Comparison of ENCODE assay signal across 24 mouse cellular contexts in genomic region chr10:103692682-103693081, GRCm38 (mm10).
DNase-seq lines count a peak whose midpoint lies in the region; ATAC-seq and TF ChIP-seq lines count a peak whose summit lies in the region.
"Had no signal": no experiment of that assay in that cellular context is flagged by ENCODE, and none has a peak within 500 bp of the region (broad histone marks: within the 10 kb centered on the region; RNA-seq: fewer than 3 reads in every experiment).

No protein-coding gene starts in this region.

- DNase-seq in gastrocnemius, postnatal 25 days, result peak; percentile 6
- no peak for DNase-seq in gastrocnemius, postnatal 36 days
- peak; percentile 72 for DNase-seq in lung, embryonic 14.5 days
- DNase-seq in lung, postnatal 0 days (ENCODE audit: low spot score), result no peak
- DNase-seq in adrenal gland, adult 8-10 months, result peak; percentile 9
- DNase-seq in adrenal gland, postnatal 36 days, result peak; percentile 6 to 17
- DNase-seq: cerebellum, adult 11 months; cerebellum, adult 9-11 months; gastrocnemius, postnatal 10 days; heart, adult 2 months; heart, postnatal 4 days; kidney, adult 9 months; thymus, postnatal 25 days had no signal

- intact Hi-C loops in gastrocnemius, postnatal 36 days (cut with DNase I), result no loop called here

- H3K27ac ChIP-seq in lung, embryonic 14.5 days (ENCODE audit: low read depth), result no peak overlapping the region
- H3K27ac ChIP-seq in lung, postnatal 0 days (ENCODE audit: low read length), result no peak overlapping the region
- H3K27ac ChIP-seq in hindbrain, embryonic 12.5 days, result no peak overlapping the region
- H3K27ac ChIP-seq in heart, embryonic 11.5 days (ENCODE audit: low read depth, low read length), result no peak overlapping the region
- H3K27ac ChIP-seq: embryonic facial prominence, embryonic 15.5 days; heart, adult 2 months; hindbrain, embryonic 15.5 days; limb, embryonic 15.5 days; liver, embryonic 15.5 days; midbrain, embryonic 10.5 days; neural tube, embryonic 13.5 days had no signal

- no peaks in the 10 kb centered on the region for H3K9me3 ChIP-seq in lung, embryonic 14.5 days (ENCODE audit: low read depth, low read length)
- H3K9me3 ChIP-seq in lung, postnatal 0 days (ENCODE audit: low read length), result no peaks in the 10 kb centered on the region
- H3K9me3 ChIP-seq in hindbrain, embryonic 12.5 days (replicated peaks), result no peaks in the 10 kb centered on the region
- H3K9me3 ChIP-seq in heart, embryonic 11.5 days (replicated peaks; ENCODE audit: control insufficient read depth, low read length), result no peaks in the 10 kb centered on the region
- H3K9me3 ChIP-seq: embryonic facial prominence, embryonic 15.5 days; hindbrain, embryonic 15.5 days; limb, embryonic 15.5 days; liver, embryonic 15.5 days; midbrain, embryonic 10.5 days; neural tube, embryonic 13.5 days had no signal

- no peaks in the 10 kb centered on the region for H3K27me3 ChIP-seq in lung, embryonic 14.5 days (ENCODE audit: insufficient read depth, low read length)
- no peaks in the 10 kb centered on the region for H3K27me3 ChIP-seq in lung, postnatal 0 days (replicated peaks; ENCODE audit: insufficient read depth, low read length)
- no peaks in the 10 kb centered on the region for H3K27me3 ChIP-seq in hindbrain, embryonic 12.5 days
- H3K27me3 ChIP-seq in heart, embryonic 11.5 days (ENCODE audit: control insufficient read depth, insufficient read depth, low read length), result no peaks in the 10 kb centered on the region
- H3K27me3 ChIP-seq: embryonic facial prominence, embryonic 15.5 days; hindbrain, embryonic 15.5 days; limb, embryonic 15.5 days; liver, embryonic 15.5 days; neural tube, embryonic 13.5 days had no signal

- H3K9ac ChIP-seq in lung, embryonic 14.5 days, result no peak overlapping the region
- no peak overlapping the region for H3K9ac ChIP-seq in lung, postnatal 0 days (replicated peaks; ENCODE audit: low read depth)
- H3K9ac ChIP-seq in hindbrain, embryonic 12.5 days, result no peak overlapping the region
- no peak overlapping the region for H3K9ac ChIP-seq in heart, embryonic 11.5 days (ENCODE audit: low read depth, low read length)
- H3K9ac ChIP-seq: embryonic facial prominence, embryonic 15.5 days; hindbrain, embryonic 15.5 days; limb, embryonic 15.5 days; liver, embryonic 15.5 days; neural tube, embryonic 13.5 days had no signal

- H3K4me2 ChIP-seq in lung, embryonic 14.5 days, result no peak overlapping the region
- no peak overlapping the region for H3K4me2 ChIP-seq in lung, postnatal 0 days (replicated peaks; ENCODE audit: low read depth, low read length)
- no peak overlapping the region for H3K4me2 ChIP-seq in hindbrain, embryonic 12.5 days (replicated peaks)
- H3K4me2 ChIP-seq in heart, embryonic 11.5 days, result no peak overlapping the region
- H3K4me2 ChIP-seq: embryonic facial prominence, embryonic 15.5 days; hindbrain, embryonic 15.5 days; limb, embryonic 15.5 days; liver, embryonic 15.5 days; neural tube, embryonic 13.5 days had no signal

- TF ChIP-seq CTCF in lung, embryonic 14.5 days (IDR thresholded peaks at IDR 0.05; ENCODE audit: low read depth), result no peak
- no peak for TF ChIP-seq CTCF in lung, postnatal 0 days (IDR thresholded peaks at IDR 0.05)

- ATAC-seq in lung, embryonic 14.5 days (ENCODE audit: insufficient read depth), result no peak
- no peak for ATAC-seq in lung, postnatal 0 days
- no peak for ATAC-seq in hindbrain, embryonic 12.5 days (ENCODE audit: low FRiP score)
- ATAC-seq in heart, embryonic 11.5 days (replicated peaks; ENCODE audit: insufficient number of reproducible peaks, low FRiP score, low TSS enrichment), result no peak
- ATAC-seq: forebrain, embryonic 14.5 days; midbrain, embryonic 16.5 days had no signal

- H3K36me3 ChIP-seq in lung, embryonic 14.5 days (ENCODE audit: insufficient read depth), result no peaks in the 10 kb centered on the region
- H3K36me3 ChIP-seq in lung, postnatal 0 days (ENCODE audit: insufficient read depth, low read length), result no peaks in the 10 kb centered on the region
- H3K36me3 ChIP-seq in hindbrain, embryonic 12.5 days, result no peaks in the 10 kb centered on the region
- no peaks in the 10 kb centered on the region for H3K36me3 ChIP-seq in heart, embryonic 11.5 days (ENCODE audit: control insufficient read depth, insufficient read depth, low read length)
- H3K36me3 ChIP-seq: embryonic facial prominence, embryonic 15.5 days; hindbrain, embryonic 15.5 days; limb, embryonic 15.5 days; liver, embryonic 15.5 days; midbrain, embryonic 10.5 days; neural tube, embryonic 13.5 days had no signal

- no peak for TF ChIP-seq EP300 in lung, postnatal 0 days (IDR thresholded peaks at IDR 0.05)

- 25% methylated on average over 2 of the region's 2 CpGs for WGBS in lung, embryonic 14.5 days
- 21% methylated on average over 2 of the region's 2 CpGs for WGBS in lung, postnatal 0 days
- 61% methylated on average over 2 of the region's 2 CpGs for WGBS in hindbrain, embryonic 12.5 days
- 37% methylated on average over 2 of the region's 2 CpGs for WGBS in heart, embryonic 11.5 days (ENCODE audit: insufficient replicate concordance)

- no peak overlapping the region for H3K4me3 ChIP-seq in lung, embryonic 14.5 days (ENCODE audit: low read depth, low read length)
- H3K4me3 ChIP-seq in lung, postnatal 0 days (ENCODE audit: low read depth, low read length), result no peak overlapping the region
- H3K4me3 ChIP-seq in hindbrain, embryonic 12.5 days, result no peak overlapping the region
- H3K4me3 ChIP-seq in heart, embryonic 11.5 days (ENCODE audit: low read depth, low read length), result no peak overlapping the region
- H3K4me3 ChIP-seq: embryonic facial prominence, embryonic 15.5 days; heart, adult 2 months; hindbrain, embryonic 15.5 days; limb, embryonic 15.5 days; liver, embryonic 15.5 days; midbrain, embryonic 10.5 days; myocyte; neural tube, embryonic 13.5 days had no signal

- H3K4me1 ChIP-seq in lung, embryonic 14.5 days (ENCODE audit: insufficient read depth), result no peaks in the 10 kb centered on the region
- no peaks in the 10 kb centered on the region for H3K4me1 ChIP-seq in lung, postnatal 0 days (ENCODE audit: insufficient read depth, low read depth, low read length)
- H3K4me1 ChIP-seq in hindbrain, embryonic 12.5 days, result no peaks in the 10 kb centered on the region
- H3K4me1 ChIP-seq in heart, embryonic 11.5 days (ENCODE audit: control insufficient read depth, insufficient read depth, low read length), result no peaks in the 10 kb centered on the region
- H3K4me1 ChIP-seq: embryonic facial prominence, embryonic 15.5 days; hindbrain, embryonic 15.5 days; limb, embryonic 15.5 days; liver, embryonic 15.5 days; midbrain, embryonic 10.5 days; neural tube, embryonic 13.5 days had no signal

Comparison
In these comparisons a context has a peak if more than half of its experiments do, and no peak if none do; other contexts are left out.
1. DNase-seq: peak in gastrocnemius, postnatal 25 days (single experiment), lung, embryonic 14.5 days (single experiment), adrenal gland, adult 8-10 months (single experiment) and adrenal gland, postnatal 36 days (2 of 2); none in gastrocnemius, postnatal 36 days (0 of 2) and lung, postnatal 0 days (single experiment).